Mouse (Mus musculus) embryonic fibroblast, embryonic 13.5 days (primary cell): ENCODE data around the gene Il4.
"Not testable (repeated sequence)": the region's sequence is repeated elsewhere in the genome, so short reads cannot be mapped to it uniquely, and the experiment has no call there.

ENCODE experiments used
- CTCF ChIP-seq: IDR thresholded peaks from 2 replicates; pipeline ENCODE4 v1.5.1; 2011; ENCODE audit warnings: mild to moderate bottlenecking, control low read depth, low read length, moderate library complexity, borderline replicate concordance; ENCODE audit not compliant: insufficient read depth
- POLR2A ChIP-seq: IDR thresholded peaks from 2 replicates; pipeline ENCODE4 v1.6.1; 2011; ENCODE audit warnings: low read depth, mild to moderate bottlenecking, control low read depth, low read length, moderate library complexity

DNA sequence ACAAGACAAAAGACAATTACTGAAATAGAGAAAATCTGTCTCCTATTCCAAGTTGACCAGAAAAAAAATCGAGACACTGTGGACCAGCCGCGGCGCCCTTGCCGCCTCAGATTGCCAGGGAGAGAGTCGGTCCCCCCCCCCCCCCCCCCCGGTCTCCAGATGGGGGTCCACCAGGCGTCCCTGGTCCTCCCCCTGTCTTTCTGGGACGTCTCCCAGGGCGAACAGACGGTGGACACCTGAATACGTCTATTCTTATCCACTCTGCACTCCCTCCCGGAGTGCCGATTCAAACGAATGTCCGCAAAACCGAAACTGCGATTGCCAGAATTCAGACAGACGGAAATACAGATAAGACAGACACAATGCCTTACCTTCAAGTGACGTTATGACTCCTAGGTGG is 61.9 kb downstream of the Il4 start:
- TF ChIP-seq CTCF, POLR2A: not testable (repeated sequence)
